Mouse (Mus musculus): ENCODE results near the gene Abcg5. TPM values are rescaled to one million over a fixed set of nuclear protein-coding genes. Genes with fewer than 3 reads are reported as not detected.

The Abcg5 gene
- total RNA-seq (2021), result under 1 TPM in 1 of 2 experiments, not detected in 1; 0.12 TPM

DNA sequence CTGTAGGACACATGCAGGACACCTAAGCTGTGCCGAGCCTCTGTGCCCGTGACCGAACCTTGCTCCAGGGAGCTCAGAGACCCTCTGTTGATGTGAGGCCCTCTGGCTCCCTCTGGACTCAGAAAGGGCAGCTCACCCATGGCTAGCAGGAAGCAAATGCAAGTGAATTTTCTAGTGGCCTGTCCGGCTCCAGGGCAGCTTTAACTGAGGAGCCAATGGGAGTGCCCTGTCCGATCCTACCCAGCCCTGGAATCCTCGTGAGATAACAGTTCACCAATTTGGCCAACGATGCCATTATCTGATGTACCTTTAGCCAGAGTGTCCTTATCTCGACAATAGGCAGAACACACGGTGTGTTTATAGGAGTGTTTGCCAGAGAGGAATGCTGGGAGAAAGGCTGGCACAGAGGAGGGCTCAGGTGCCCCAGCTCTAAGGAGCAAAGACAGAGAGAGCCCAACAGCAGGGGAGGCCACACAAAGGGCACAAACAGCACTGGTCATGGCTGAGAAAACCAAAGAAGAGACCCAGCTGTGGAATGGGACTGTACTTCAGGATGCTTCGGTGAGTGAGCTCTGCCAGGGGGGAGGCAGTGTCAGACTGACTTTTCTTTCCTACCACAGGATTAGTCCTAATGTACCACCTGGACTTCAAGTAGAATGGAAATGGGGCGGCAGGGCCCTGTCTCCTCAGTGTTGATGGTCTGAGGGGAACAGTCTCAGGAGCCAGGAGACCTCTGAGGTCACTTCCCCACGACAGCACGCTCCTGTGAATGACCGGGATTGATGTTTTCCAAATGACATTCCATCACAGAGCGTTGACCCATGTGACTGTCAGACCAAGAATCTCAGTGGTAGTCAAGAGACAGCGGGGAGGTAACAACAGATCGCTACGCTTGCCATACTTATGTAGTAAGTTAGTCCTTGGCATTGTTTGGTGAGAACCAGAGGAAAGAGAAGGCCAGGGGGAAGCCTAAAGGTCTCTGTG lies at the start of gene Abcg5:
Gene Abcg5, minus strand, starts transcription at position 278 of the 984 bp plus-strand sequence.
- intact Hi-C loops (cut with DNase I), result no loop called here
- DNase-seq (ENCODE audit: low spot score in 2 of 2), result no peak

DNA sequence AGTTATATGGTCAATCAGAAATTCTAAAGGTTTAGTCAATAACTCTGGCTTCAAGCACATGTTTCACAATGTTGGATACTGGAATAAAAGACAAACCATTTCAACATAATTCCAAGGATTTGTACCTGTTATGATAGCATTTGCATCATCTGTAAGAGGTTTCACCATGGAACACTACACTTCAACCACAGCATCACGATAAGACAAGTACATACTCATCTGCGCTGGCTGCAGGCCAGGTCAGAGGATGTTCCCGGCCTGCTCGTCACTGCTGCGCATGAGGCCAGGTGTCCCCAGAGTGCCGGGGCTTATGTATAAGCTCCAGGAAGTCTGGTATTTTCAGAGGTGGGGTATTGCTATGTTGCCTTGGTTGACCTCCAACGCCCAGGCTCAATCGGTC lies 49.8 kb upstream of the Abcg5 start:
- intact Hi-C loops (cut with DNase I), result no loop called here
- no peak for DNase-seq (ENCODE audit: low spot score in 2 of 2)

DNA sequence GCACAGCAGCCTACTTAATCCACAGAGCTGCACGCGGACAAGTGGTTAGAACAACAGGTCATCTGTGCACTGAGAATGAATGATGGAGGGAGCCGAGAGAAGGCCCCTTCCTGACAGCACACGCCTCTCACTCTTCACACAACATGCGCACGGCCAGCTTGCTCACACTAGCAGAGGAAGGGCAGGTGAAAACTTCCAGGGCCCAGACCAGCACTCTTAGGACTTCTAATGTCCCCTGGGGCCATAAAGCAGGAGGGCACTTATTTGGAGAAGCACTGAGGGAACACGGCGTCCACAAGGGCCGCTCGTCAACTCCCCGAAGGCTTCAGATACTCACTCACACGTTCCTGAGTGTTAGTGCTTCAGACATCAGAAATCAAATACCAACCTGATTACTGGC lies 48.5 kb upstream of the Abcg5 start:
- intact Hi-C loops (cut with DNase I), result no loop called here
- no peak for DNase-seq (ENCODE audit: low spot score in 2 of 2)

GRCm38 (mm10) chr17:84729140-84729539 lies 46.3 kb upstream of the Abcg5 start:
- DNase-seq (ENCODE audit: low spot score in 2 of 2), result no peak
- intact Hi-C loops (cut with DNase I), result no loop called here

- no peak for DNase-seq (ENCODE audit: low spot score in 2 of 2)
- intact Hi-C loops (cut with DNase I), result no loop called here
These were observed 45.5 kb upstream of the Abcg5 start for GRCm38 (mm10) chr17:84728201-84728911.

GRCm38 (mm10) chr17:84725163-84725562 lies 42.4 kb upstream of the Abcg5 start:
- no peak for DNase-seq (ENCODE audit: low spot score in 2 of 2)
- intact Hi-C loops (cut with DNase I), result no loop called here

DNA sequence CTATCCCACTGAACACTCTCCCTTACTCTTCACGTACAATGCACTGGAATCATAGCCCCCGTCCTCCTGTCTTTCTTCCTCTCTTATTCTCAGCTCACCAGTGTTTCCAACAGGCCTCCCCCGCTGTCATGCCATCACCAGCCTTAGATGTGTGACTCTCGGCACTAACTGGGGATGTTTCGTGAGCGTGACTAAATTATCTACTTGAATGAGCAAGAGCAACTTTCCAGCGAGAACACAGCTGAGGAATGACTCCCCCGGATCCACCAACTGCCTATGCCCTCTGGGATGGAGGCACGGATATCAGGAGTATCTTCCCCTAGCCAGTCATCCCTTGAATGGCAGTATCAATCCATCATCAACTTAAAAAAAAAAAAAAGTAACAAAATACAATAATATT lies 41.2 kb upstream of the Abcg5 start:
- no peak for DNase-seq (ENCODE audit: low spot score in 2 of 2)
- intact Hi-C loops (cut with DNase I), result no loop called here

DNA sequence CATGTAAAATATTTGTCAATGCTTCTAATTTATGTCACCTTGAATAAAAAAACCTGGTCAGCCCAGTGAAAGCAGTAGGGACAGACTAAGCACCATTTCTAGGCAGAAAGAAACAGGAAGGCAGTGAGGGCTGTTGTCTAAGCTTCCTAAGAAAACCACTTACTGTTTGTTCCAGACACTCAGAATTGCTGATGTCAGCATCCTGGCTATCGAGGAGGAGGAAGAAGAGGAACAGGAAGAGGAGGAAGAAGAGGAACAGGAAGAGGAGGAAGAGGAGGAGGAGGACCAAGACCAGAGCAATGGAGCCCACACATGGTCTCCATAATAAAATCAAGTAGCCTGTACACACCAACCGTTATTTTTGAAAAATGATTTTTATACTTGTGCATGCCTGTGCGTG lies 36.3 kb upstream of the Abcg5 start:
- intact Hi-C loops (cut with DNase I), result no loop called here
- no peak for DNase-seq (ENCODE audit: low spot score in 2 of 2)

DNA sequence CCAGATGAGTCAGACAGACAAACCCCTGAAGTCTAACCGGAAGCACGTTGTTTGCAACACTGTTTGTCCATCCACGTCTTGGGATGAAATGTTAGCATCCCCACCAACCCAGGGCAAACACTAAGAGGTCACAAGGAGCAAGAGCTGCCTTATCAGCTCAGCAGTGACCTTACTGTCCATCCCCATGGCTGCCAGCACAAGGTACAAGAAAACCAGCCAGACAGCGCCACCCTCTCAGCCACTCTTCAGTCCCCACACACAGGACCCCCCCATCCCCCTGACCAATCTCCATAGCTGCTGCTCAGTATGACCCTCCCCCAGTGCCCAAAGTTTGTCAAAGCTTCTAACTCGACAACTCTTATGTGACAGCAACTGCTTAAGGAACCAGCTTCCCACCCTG lies 34.6 kb upstream of the Abcg5 start:
- no peak for DNase-seq (ENCODE audit: low spot score in 2 of 2)
- intact Hi-C loops (cut with DNase I), result no loop called here

DNA sequence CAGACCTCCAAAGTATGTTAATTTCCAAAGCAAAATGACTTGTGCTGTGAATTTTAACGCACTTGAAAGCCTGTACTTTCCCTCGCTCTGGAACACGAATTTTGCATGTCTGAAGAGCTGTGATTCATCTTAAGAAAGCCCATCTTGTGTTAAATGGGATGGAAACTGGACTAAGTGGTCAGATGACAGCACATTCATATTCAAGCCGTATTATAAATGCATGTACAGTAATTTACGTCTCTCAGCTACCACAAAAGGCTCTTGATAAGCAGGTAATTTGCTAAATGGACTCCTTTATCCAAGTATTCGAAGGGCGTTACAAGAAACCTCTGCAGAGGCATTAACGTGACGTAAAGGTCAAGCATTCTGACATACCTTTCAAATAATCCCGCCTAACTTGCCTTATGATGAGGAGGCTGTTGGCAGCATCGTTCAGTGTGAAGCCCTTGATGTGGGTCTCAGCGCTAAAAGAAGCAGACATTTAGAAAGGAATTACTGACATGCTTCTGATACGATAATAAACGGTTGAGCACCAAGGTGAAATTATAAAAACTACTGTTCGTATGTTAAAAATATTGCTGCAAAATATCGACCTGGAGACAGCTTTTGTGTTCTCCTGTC lies 33.6 kb upstream of the Abcg5 start:
- intact Hi-C loops (cut with DNase I), result no loop called here

DNA sequence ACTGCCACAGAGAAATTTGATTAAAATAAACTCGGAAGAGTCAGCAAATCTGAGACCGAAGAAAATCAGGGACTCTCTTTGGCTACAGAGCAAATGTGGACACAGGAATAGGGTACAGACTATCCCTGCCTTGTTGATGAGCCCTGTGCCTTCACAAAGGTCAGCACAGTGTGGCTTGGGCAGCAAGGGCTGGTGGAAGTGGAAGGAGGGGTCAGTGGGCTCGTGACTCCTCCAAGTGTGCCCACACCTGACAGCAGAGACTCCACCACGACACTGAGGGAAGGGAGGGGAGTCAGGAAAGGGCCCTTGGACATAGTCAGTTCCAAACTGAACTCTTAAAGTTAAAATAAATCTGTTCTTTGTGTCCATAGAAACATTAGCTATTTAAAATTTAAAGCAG lies 32.1 kb upstream of the Abcg5 start:
- intact Hi-C loops (cut with DNase I), result no loop called here
- no peak for DNase-seq (ENCODE audit: low spot score in 2 of 2)

More for the DNA sequence above, 33.6 kb upstream of the Abcg5 start:
- no peak for DNase-seq (ENCODE audit: low spot score in 2 of 2)

- intact Hi-C loops (cut with DNase I), result no loop called here
- peak; percentile 39 to 44 for DNase-seq (ENCODE audit: low spot score in 2 of 2)
These were observed 30.9 kb upstream of the Abcg5 start for GRCm38 (mm10) chr17:84713563-84714164.

- intact Hi-C loops (cut with DNase I), result no loop called here
- peak in 1 of 2 experiments; percentile 23 for DNase-seq (ENCODE audit: low spot score in 2 of 2)
These were observed 26.6 kb upstream of the Abcg5 start for GRCm38 (mm10) chr17:84709403-84709851.

DNA sequence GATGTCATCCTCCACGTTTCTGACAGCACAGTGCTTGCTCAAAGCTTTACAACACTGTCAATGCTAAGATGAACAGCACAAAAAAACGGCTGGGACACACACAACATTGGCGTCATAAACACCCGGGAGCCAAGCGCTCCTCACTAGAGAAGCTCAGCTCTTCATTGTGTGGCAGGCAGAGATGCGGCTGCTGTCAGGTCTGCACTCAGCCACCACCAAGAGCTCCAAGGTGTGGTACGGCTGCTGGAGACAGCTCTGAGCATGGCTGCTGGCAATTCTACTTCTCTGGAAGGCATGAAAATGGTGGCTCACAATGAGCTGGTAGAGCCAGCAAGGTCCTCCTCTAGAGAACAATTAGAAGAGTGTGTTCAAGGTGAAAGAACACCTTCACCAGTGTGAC lies 26.0 kb upstream of the Abcg5 start:
- intact Hi-C loops (cut with DNase I), result no loop called here
- DNase-seq (ENCODE audit: low spot score in 2 of 2), result no peak

DNA sequence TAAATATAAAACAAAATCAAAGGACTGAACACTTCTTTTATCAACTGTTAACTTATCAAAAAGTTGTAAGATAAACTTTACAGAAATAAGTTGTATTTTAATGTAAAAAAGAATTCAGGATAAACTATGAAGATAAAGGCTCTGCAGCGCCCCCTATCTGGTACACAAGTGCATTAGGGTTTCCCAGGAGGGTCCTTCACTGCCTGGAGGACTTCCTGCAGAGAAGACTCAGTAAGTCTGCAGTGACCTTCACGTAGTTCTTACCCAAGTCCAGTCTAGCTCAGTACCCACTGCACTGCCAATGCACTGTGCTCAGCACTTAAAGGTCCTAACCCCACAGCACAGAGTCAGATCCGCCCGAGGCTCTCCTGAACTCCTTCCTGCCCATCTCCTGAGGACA lies 24.6 kb upstream of the Abcg5 start:
- no peak for DNase-seq (ENCODE audit: low spot score in 2 of 2)
- intact Hi-C loops (cut with DNase I), result no loop called here

- DNase-seq (ENCODE audit: low spot score in 2 of 2), result peak; percentile 60 to 67
- intact Hi-C loops (cut with DNase I), result no loop called here
These were observed 15.9 kb upstream of the Abcg5 start for GRCm38 (mm10) chr17:84698727-84699126.

DNA sequence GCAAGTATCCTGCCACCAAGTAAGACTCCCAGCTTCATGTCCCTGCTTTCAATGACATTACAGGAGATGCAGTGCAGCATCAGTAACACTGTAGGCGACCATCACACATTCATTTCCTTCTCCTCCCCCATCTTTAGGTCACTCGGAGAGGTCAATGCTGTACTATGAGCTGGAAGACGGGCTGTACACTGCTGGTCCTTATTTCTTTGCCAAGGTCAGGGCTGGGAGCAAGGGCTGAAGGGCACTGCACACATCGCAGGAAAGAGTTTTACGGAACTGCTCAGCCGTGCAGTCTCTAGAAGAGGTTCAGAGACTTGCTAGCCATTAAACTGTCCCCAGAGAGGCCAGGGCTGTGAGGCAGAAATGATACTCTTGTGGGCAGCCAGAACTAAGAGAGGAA lies 13.7 kb upstream of the Abcg5 start:
- intact Hi-C loops (cut with DNase I), result no loop called here
- no peak for DNase-seq (ENCODE audit: low spot score in 2 of 2)

- intact Hi-C loops (cut with DNase I), result no loop called here
- DNase-seq (ENCODE audit: low spot score in 2 of 2), result no peak
These were observed 10.9 kb upstream of the Abcg5 start for GRCm38 (mm10) chr17:84693741-84694140.

- intact Hi-C loops (cut with DNase I), result no loop called here
- no peak for DNase-seq (ENCODE audit: low spot score in 2 of 2)
These were observed 7.3 kb upstream of the Abcg5 start for GRCm38 (mm10) chr17:84690111-84690510.

DNA sequence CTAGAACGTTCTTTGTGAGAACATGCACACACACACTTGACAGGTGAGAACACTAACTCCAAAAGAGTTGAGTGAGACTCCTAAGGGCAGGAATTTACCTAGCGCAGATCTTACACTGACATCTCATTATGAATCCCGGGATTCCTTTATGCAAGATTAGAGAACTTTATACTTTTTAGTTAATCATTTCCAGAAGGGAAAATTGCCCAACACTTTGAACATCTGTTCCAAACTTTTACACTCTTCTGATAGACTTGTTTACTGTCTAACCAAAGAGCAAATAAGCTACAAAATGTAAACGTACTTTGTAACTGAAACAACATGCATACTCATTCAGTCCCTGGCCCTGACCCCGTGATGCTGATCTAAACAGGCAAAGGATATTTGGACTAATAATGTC lies 6.5 kb upstream of the Abcg5 start:
- intact Hi-C loops (cut with DNase I), result no loop called here
- no peak for DNase-seq (ENCODE audit: low spot score in 2 of 2)
